Mouse (Mus musculus) common myeloid progenitor, adult 5-6 weeks (primary cell): ENCODE results near the gene Rpl6. TPM values are rescaled to one million over a fixed set of nuclear protein-coding genes. Genes with fewer than 3 reads are reported as not detected.
"Not testable (repeated sequence)": the region's sequence is repeated elsewhere in the genome, so short reads cannot be mapped to it uniquely, and the experiment has no call there.

ENCODE experiments used
- ATAC-seq: replicated peaks from 2 replicates; pipeline ENCODE4 v1.8.0; 2016; ENCODE audit warnings: low read depth, mild to moderate bottlenecking, moderate TSS enrichment, inconsistent platforms; ENCODE audit not compliant: poor library complexity, severe bottlenecking
- total RNA-seq: library from RNA; stranded (forward); fragments of 200-1000, 187-1606 nt; gene quantifications from 2 replicates; pipeline ENCODE4 v1.2.3, GENCODE M21; 2017

Rpl6 gene
- total RNA-seq, 1 experiment from 2014 or later: 1,473 TPM

DNA sequence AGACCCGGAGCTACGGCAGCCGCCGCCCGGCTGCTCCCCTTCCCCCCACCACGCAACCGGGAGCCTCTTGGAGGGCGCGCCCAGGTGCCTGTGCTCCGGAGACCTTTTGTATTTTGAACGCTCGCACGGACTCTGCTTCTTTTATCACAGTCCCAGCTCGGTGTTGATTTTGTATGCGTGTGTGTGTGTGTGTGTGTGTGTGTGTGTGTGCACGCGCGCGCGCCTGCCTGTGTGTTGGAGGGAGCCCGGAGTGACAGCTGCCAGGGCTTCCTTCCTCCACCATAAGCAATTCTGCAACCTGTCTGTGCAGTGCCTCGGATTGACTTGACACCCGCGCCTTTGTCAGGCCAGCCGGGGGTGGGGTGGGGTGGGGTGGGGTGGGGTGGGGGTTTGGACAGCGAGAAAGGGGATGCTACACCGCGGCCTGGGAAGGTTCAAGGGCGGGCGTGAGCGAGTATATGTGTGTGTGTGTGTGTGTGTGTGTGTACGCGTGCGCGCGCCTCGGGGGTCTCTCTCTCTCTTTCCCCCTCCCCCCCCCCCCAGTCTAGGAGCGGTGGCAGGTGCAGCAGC is 16.5 kb downstream of the Rpl6 start:
- ATAC-seq: no peak

DNA sequence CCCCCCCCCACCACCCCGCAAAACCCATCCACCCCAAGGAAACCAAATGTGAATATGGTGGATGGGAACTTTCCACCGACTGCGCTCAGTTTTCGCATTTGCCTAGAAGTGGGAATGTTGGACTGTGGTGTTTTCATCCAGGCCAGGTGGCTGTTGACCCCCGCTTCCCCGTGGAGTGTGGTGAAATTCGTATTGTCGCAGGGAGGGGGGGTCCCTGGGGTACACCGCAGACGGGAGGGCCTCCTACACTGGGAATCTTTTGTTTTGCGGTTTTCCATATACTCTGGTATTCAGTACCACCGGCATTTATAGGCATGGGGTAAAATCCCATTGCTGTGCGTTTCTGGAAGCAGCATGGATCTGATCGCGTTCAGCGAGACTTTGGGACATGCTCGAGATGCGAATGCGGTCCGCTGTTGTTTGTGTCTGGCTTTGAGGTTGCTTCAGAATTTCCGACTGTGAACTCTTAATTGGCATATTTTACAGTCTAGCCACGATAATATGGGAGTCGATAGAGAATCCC is 17.1 kb downstream of the Rpl6 start:
- ATAC-seq: no peak

DNA sequence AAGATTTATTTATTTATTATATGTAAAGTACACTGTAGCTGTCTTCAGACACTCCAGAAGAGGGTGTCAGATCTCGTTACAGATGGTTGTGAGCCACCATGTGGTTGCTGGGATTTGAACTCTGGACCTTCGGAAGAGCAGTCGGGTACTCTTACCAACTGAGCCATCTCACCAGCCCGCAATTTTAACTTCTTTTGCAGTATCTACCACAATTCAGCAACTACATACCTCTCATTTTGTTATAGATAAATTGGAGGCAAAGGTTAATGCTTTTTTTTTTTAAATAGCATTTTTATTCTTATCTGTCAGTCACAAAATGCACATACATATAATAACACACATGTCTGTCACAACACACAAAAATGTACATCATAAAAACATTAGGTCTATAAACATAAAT is 19.7 kb downstream of the Rpl6 start:
- not testable (repeated sequence) for ATAC-seq

DNA sequence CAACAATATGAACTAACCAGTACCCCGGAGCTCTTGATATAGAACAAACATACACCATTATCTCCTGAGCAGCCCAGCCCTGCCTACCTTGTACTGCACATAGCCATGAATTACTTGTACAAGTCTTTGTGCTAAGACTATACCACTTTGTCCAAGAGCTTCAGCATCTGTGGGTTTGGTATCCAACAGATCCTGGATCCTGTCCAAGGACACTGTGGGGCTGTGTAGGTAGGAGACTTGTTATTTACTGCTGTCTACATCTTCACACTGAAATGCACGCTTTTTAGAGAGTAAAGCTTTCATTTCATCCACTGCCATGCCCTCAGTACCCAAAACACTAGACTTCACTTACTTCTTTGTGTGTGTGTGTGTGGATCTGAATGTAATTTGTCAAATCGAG is 20.6 kb downstream of the Rpl6 start:
- no peak for ATAC-seq

DNA sequence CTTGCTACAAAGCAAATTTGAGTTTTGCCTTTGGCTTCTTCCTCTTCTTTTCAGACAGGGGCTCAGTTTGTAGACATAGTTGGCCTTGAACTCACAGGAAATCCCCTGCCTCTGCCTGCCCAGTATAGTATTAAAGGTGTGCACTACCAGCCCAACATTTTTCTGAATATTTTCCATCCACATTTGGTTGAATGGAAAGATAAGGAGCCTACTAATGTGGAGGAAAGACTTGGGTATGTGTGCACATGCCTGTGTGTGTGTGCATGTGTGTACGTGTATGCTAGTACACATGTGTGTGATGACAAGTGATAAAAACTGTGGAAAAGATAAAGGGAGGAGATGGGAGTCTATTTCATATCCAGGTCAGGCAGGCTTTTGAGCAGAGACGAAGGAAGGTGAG is 21.6 kb downstream of the Rpl6 start:
- no peak for ATAC-seq

DNA sequence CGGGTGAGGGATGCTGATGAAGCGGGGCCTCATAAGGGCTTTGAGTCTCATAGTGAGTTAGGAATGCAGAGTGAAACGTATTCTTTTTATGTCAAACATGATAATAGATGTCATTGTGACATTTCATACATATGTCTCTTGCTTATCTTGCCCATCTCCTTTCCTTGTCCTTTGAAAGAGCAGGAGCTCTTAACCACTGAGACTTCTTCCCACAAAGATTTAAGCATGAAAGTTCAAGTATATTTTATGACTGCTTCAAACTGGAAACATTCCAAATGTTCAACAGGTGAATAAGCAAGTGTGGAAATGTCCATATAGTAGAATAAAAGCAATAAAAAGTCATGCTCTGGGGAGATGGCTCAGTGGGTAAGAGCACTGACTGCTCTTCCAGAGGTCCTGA is 22.1 kb downstream of the Rpl6 start:
- no peak for ATAC-seq

DNA sequence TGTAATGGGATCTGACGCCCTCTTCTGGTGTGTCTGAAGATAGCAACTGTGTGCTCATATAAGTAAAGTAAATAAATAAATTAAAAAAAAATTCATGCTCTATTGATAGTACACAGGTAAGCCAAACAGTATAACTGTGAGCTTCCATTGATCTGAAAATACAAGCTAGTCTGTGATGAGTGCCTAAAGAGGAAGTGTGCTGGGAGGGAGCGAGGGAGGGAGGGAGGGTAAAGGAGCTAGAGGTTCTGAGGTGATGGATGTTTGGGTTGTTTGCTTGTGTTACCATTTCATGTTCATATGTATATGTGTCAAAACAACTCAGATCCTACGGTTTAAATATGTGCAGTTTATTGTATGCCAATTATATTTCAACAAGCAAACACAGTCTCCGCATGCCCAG is 22.6 kb downstream of the Rpl6 start:
- no peak for ATAC-seq

DNA sequence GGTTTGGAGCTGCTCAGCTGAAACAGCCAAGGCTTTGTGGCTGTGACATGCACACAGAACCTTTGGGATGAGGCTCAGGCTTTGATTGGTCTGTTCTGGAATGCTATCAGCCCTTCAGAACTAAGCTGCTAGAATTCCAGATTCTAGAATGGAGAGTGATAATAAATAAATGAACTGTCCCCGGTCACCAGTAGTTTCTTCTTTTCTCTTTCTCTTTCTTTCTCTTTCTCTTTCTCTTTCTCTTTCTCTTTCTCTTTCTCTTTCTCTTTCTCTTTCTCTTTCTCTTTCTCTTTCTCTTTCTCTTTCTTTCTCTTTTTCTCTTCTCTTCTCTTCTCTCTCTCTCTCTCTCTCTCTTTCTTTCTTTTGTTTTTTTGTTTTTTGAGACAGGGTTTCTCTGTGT is 23.0 kb downstream of the Rpl6 start:
- not testable (repeated sequence) for ATAC-seq

DNA sequence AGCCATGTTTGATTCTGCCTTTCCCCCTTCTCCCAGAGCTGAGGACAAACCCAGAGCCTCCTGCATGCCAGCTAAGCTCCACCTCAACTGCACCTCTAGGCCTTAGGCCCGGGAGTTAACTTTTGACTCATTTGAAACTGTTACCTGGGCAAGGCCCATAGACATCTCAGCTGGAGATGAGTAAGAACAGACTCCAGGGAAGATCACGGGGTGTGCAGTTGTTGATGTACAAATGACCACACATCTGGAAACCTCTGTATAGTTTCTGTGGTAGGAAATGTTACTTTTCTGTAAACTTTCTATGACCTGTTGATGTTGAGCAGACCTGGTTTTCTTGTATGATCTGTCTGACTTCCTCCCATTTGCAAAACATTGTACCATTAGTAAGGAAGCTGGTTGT is 24.9 kb downstream of the Rpl6 start:
- ATAC-seq: no peak

DNA sequence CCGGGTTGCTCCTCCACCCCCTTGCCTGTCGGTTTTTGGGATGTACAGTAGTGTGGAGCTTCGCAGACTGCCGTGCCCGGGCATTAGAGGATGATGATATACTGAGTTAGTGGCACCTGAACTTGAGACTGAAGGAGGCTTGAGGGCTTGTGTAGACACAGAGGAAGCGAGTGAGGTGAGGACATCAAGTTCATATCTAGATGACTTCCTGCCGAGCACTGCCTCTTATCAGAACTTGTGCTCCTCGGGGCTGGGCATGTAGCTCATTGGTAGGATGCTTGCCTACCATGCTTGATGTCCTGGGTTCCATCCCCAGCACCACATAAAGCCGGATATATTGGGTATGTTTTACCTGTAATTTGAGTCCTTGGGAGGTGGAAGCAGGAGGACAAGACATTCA is 26.5 kb downstream of the Rpl6 start:
- 0 out of 2 replicates have a peak, but pooled peaks have one; percentile 19 for ATAC-seq

DNA sequence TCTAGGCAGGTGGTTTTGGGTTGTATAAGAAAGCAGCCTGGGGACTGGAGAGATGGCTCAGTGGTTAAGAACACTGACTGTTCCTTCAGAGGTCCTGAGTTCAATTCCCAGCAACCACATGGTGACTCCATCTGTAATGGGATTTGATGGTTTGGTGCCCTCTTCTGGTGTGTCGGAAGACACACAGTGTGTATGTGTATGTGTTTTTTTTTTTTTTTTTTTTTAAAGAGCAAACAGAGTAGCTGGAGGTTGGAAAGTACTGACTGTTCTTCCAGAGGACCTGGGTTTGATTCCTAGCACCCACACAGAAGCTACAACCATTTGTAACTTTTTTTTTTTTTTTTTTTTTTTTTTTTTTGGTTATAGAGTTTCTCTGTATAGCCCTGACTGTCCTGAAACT is 28.5 kb downstream of the Rpl6 start:
- ATAC-seq: no peak

DNA sequence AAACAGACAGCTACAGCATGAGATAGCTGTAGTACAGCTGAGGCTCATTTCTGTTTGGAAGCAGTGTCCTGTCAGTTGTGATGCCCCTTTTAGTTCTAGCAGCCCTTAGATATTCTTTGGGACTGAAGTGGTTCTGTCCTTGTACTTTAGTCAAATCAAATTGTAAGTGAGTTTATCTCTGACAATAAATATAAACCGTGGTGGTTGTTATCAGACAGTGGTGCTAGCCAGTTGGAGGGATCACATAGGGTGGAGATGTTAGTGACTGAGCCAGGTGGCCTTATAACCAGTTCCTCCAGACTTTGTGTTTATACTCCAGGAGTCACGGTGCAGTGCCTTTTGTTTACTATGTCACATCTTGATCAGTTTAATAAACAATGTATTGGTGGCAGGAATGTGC is 29.4 kb downstream of the Rpl6 start:
- no peak for ATAC-seq

DNA sequence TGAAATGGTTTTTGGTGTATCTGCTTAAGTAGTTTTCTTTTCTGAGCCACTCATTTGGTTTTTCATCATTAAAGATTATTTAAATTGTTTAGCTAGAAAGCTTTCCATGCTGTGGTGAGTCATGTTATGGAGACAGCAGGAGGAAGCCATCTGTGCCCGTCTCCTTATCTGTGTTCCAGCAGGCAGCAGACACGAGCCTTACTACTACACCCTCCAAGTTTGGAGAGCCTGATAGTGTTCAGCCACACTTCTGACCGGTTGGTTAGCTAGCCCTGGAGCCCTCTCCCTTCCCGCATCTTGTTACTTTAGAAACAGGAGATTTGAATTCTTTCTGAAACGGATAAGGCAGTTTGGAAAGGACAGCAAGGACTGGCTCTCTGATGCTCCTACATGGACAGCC is 31.9 kb downstream of the Rpl6 start:
- ATAC-seq: peak; percentile 99

DNA sequence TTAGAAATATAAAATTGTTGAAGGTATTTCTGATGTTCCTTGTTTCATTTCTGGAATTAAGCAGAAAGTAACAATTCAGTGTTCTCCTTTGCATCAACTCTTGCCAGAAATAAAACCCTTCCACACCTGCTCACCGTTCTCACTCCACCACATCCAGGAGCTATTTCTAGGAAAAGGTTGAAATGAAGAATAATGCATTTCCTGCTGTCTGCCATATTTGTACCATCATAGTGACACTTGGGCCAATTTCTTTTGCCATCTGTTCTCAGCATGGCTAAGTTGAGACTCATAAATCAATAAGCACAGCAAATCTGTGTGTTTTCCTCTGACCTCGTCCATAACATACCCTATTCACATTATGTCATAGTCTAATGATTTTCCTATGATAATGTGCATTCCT is 33.9 kb downstream of the Rpl6 start:
- no peak for ATAC-seq

DNA sequence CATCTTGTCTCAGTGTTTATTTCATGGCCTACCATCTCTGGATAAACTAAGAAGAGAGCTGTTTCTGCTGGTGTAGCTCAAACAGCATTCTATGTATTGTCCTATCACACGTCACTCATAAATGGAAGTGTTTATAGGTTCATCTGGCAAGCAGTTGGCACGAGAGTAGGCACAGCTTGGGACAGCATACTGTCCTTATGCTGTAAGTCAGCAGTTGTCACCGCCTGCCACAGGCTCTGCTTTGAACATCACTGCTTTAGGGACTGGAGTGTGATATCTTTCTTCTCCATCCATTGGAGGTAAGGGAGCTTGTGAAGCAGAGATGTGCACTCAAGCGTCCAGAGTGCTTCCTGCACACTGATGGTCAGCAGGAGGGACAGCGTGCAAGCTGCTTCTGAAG is 35.6 kb downstream of the Rpl6 start:
- no peak for ATAC-seq

DNA sequence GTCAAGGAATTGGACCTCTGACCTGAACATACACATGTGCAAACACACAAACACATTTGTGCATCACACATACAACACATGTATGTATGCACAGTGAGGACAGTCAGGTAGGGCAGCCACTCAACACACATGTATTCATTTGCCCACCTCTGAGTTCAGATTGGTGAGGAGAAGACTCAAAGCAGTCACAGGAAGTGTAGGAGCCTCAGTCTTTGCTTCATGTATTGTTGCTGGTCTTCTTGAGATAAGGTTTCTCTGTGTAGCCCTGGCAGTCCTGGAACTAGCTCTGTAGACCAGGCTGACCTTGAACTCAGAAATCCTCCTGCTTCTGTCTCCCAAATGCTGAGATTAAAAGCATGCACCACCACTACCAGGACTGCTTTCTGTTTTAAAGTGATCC is 36.9 kb downstream of the Rpl6 start:
- no peak for ATAC-seq

DNA sequence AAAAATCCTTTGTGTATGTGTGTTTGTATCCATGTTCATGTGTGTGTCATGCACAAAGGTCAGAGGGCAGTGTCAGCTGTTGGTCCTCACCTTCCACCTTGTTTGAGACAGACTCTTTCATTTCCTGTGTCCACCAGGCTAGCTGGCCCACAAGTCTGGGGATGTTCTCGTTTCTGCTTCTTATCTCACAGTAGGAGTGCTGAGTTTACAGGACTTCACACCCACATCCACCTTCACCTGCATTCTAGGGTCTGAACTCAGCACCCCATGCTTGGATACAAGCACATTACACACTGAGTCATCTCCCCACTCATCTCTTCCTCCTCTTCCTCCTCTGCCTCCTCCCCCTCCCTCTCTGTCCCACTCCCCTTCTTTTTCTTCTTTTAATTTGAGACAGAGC is 38.0 kb downstream of the Rpl6 start:
- ATAC-seq: no peak

DNA sequence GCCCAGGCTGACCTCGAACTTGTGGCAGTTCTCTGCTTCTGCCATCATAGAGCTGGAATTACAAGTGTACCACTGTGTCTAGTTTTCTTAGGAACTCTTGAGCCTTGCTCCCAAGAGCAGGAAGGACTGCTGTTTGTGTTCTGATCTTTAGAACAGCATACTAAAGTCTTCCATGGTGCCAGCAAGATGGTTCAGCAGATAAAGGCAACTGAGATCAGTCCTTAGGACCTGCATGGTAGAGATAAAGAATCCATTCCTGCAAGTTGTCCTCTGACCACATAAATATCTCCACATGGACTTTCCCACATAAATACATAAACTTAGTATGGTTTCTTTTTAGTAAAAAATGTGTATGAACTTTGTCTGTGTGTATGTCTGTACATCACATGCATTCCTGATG is 38.4 kb downstream of the Rpl6 start:
- ATAC-seq: peak; percentile 33

DNA sequence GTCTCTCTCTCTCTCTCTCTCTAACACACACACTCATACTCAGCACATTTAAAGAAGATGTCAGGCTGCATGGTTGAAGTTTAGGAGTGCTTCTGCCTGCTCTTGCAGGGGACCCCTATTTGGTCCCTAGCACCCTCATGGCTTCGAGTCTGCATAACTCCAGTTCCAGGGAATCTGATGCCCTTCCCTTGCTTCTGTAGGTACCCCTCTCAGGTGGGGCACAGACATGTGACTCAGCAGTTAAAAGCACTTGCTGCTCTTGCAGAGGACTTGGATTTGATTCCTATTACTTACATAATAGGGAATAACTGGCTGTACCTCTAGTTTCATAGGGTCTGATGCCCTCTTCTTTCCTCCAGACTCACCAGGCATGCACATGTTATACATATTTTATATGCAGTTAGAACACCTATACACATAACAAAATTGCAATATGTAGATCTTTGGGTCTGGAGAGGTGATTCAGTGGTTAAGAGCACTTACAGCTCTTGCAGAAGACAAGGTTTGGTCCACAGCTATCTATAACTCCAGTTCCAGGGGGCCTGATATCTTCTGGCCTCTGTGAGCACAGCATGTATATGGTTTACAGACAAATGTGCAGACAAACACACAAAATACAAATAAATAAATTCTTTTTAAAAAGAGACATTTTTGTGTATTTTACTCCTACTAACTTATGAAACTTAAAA is 39.5 kb downstream of the Rpl6 start:
- no peak for ATAC-seq

DNA sequence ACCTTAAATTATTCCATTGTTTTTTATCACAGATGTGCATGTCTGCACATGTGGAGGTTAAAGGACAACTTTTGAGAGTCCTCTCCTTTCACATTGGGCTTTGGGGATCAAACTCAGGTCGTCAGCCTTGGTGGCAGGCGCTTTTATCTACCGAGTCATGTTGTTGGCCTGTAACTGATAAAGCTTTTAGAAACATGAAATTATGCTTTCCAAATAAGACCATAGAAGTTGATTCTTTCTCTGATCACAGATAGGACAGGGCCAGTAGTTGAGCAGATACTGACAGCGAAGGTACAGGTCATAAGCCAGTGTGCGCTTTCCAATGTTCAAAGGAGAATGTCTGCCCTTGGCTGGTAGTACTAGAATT is 40.1 kb downstream of the Rpl6 start:
- ATAC-seq: no peak

DNA sequence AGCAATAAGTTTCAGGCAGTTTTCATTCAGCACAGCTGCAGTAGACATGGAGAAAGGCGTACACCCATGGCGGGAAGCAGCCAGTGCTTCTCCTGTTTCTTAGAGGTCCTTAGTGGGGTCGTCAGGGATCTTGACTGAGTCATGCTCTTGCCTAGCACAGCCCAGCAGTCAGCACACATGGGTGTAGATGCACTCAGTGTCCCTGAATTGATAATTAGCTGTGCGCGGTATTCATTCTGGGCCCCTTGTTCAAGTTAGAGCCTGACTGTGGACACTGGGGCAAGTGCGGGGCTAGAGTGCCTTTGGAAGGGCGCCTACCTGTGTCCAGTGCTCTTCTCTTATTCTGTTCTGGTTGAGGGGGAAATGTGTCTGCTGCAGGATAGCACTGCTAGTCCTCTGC is 40.9 kb downstream of the Rpl6 start:
- no peak for ATAC-seq

DNA sequence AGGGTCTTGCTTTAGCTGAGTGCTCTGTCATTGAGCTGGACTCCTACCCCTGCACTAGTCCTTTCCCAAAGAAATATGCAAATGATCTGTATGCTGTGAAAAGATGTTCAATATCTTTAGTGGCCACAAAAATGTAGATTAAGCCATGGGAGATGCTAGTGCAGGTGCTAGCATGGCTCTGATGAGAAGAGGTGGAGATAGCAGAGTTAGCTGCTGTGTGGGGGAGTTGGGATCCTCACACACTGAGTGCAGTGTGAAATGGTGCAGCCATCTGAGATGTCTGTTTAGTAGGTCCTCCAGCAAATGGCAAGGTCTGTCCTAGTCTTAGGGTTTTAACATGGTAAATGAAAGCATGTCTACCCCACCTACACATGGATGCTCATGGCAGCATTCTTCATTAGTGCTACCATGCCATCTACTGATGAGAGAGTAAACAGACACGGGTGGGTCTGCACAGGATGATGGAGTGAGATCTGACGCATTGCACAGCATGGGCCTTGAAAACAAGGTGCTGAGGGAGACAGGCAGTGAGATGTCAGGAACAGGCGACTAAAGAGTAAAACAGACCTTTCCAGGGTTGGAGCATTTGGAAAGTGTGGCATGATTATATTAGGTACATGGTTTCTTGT is 44.6 kb downstream of the Rpl6 start:
- no peak for ATAC-seq
